Mouse (Mus musculus): ENCODE results near the gene Gls2.

GRCm38 (mm10) chr10:128191472-128191871 is 2.8 kb upstream of the Gls2 start:
- TF ChIP-seq EP300 (IDR thresholded peaks at IDR 0.05; ENCODE audit: insufficient read depth, low read depth, low read length) (no peak), CTCF (IDR thresholded peaks at IDR 0.05; ENCODE audit: low read depth, low read length) (no peak), POLR2A (IDR thresholded peaks at IDR 0.05; ENCODE audit: insufficient read depth, low read length) (no peak)

All from ES-Bruce4 (cell line).